Mouse (Mus musculus) G1E-ER4 (cell line): ENCODE results near the gene Tfeb. TPM values are rescaled to one million over a fixed set of nuclear protein-coding genes. Genes with fewer than 3 reads are reported as not detected.

Experiments used
- GATA1 ChIP-seq: IDR thresholded peaks from one replicate; pipeline ENCODE4 v1.8.0; 2012; ENCODE audit warnings: low read length, inconsistent platforms
- polyA plus RNA-seq: library from polyadenylated mRNA; stranded (reverse); fragments of >175 nt; gene quantifications from 2 replicates; pipeline ENCODE4 v1.2.3, GENCODE M21; 2012

Tfeb gene
- polyA plus RNA-seq, 1 experiment = 50.4 TPM

GRCm38 (mm10) chr17:47787632-47788031 lies 50.8 kb downstream of the Tfeb start:
- TF ChIP-seq GATA1 = no peak

- no peak for TF ChIP-seq GATA1
These were observed 51.5 kb downstream of the Tfeb start for GRCm38 (mm10) chr17:47788306-47788705.

- no peak for TF ChIP-seq GATA1
These were observed 52.2 kb downstream of the Tfeb start for GRCm38 (mm10) chr17:47788996-47789395.

GRCm38 (mm10) chr17:47792098-47792863 lies 55.5 kb downstream of the Tfeb start:
- TF ChIP-seq GATA1 = no peak

GRCm38 (mm10) chr17:47793377-47793776 lies 56.5 kb downstream of the Tfeb start:
- TF ChIP-seq GATA1 = no peak

- no peak for TF ChIP-seq GATA1
These were observed 58.6 kb downstream of the Tfeb start for GRCm38 (mm10) chr17:47795446-47795845.

- no peak for TF ChIP-seq GATA1
These were observed 59.5 kb downstream of the Tfeb start for GRCm38 (mm10) chr17:47796156-47796816.

- TF ChIP-seq GATA1 = no peak
These were observed 60.1 kb downstream of the Tfeb start for GRCm38 (mm10) chr17:47796968-47797367.

- TF ChIP-seq GATA1 = no peak
These were observed 60.6 kb downstream of the Tfeb start for GRCm38 (mm10) chr17:47797383-47797782.

GRCm38 (mm10) chr17:47802806-47803205 lies 66.0 kb downstream of the Tfeb start:
- TF ChIP-seq GATA1 = no peak

- TF ChIP-seq GATA1 = no peak
These were observed 66.8 kb downstream of the Tfeb start for GRCm38 (mm10) chr17:47803662-47804061.

GRCm38 (mm10) chr17:47805047-47805835 lies 68.4 kb downstream of the Tfeb start:
- no peak for TF ChIP-seq GATA1

- TF ChIP-seq GATA1 = no peak
These were observed 69.4 kb downstream of the Tfeb start for GRCm38 (mm10) chr17:47806230-47806629.

- no peak for TF ChIP-seq GATA1
These were observed 74.5 kb downstream of the Tfeb start for GRCm38 (mm10) chr17:47811265-47811800.

GRCm38 (mm10) chr17:47812200-47812599 lies 75.4 kb downstream of the Tfeb start:
- no peak for TF ChIP-seq GATA1

GRCm38 (mm10) chr17:47813616-47814015 lies 76.8 kb downstream of the Tfeb start:
- no peak for TF ChIP-seq GATA1
